Mouse (Mus musculus): ENCODE measurements around the gene Svs5. TPM values are rescaled to one million over a fixed set of nuclear protein-coding genes. Genes with fewer than 3 reads are reported as not detected.

Svs5 gene
- total RNA-seq, 4 experiments from 2014 or later = not detected

- no peak for DNase-seq (ENCODE audit: low spot score)
These were observed 45.2 kb downstream of the Svs5 start for GRCm38 (mm10) chr2:164377478-164378426.

GRCm38 (mm10) chr2:164381726-164382125, 49.2 kb downstream of the Svs5 start:
- no peak for DNase-seq (ENCODE audit: low spot score)

DNA sequence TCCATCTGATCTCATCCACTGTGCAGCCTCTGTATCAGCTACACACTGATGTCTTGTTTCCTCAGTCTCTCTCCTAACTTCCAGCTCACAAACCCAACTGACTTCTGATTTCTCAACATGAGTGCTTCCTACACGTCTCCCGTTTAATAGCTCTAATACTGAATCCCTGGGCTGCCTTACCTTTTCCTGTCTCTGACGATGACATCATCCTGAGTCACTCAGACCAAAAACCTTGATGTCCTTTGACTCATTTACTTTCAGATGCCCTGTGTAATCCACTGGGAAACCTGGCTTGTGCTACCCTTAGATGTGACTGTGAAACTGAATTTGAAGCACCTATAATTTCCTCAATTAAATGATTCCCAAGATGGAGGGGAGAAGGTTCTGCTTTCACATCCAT, 50.4 kb downstream of the Svs5 start:
- DNase-seq (ENCODE audit: low spot score) = no peak

Small RNA genes within 50 kb of the gene (microRNA-seq; reads per million reads assigned to microRNA genes)
- gene Mir7678 = not detected

Other genes with a start within 250 kb of the Svs5 start
- under 1 TPM in 2 of 4 experiments, not detected in 2; 0.09 TPM for gene Kcns1, start 161.6 kb upstream of the Svs5 start, total RNA-seq (2022)
- gene Wfdc5, start 150.0 kb upstream of the Svs5 start, total RNA-seq (2022) = not detected
- not detected for gene Wfdc12, start 142.1 kb upstream of the Svs5 start, total RNA-seq (2022)
- gene Wfdc15a, start 132.6 kb upstream of the Svs5 start, total RNA-seq (2022) = not detected
- not detected for gene Wfdc15b, start 111.1 kb upstream of the Svs5 start, total RNA-seq (2022)
- gene Svs2, start 94.3 kb upstream of the Svs5 start, total RNA-seq (2022) = not detected
- not detected for gene Svs3b, start 76.1 kb upstream of the Svs5 start, total RNA-seq (2022)
- gene Svs4, start 54.3 kb upstream of the Svs5 start, total RNA-seq (2022) = not detected
- gene Svs3a, start 43.5 kb upstream of the Svs5 start, total RNA-seq (2022) = not detected
- not detected for gene Svs6, start 16.0 kb upstream of the Svs5 start, total RNA-seq (2022)
- gene Slpi, start 56.4 kb downstream of the Svs5 start, total RNA-seq (2022) = 100 to 1,000 TPM in 1 of 4 experiments, 1 to 10 TPM in 3; 1.1 to 110 (median 2.3) TPM
- not detected for gene Rbpjl, start 70.4 kb downstream of the Svs5 start, total RNA-seq (2022)
- gene Matn4, start 72.4 kb downstream of the Svs5 start, total RNA-seq (2022) = under 1 TPM; 0.25 to 0.50 (median 0.29) TPM
- 10 to 100 TPM; 14.9 to 23.0 (median 20.7) TPM for gene Sdc4, start 111.1 kb downstream of the Svs5 start, total RNA-seq (2022)
- gene Sys1, start 124.2 kb downstream of the Svs5 start, total RNA-seq (2022) = 10 to 100 TPM; 25.2 to 28.5 (median 25.8) TPM
- 1 to 10 TPM; 3.6 to 6.7 (median 5.5) TPM for gene Gm20458, start 128.2 kb downstream of the Svs5 start, total RNA-seq (2022)
- gene Trp53tg5, start 141.0 kb downstream of the Svs5 start, total RNA-seq (2022) = not detected
- 10 to 100 TPM; 11.3 to 15.0 (median 12.6) TPM for gene Dbndd2, start 153.4 kb downstream of the Svs5 start, total RNA-seq (2022)
- 10 to 100 TPM; 32.0 to 34.8 (median 33.9) TPM for gene Pigt, start 164.8 kb downstream of the Svs5 start, total RNA-seq (2022)
- gene Wfdc2, start 229.7 kb downstream of the Svs5 start, total RNA-seq (2022) = 1 to 10 TPM in 3 of 4 experiments, under 1 TPM in 1; 0.73 to 3.1 (median 2.1) TPM
- gene Spint3, start 240.7 kb downstream of the Svs5 start, total RNA-seq (2022) = not detected